Mouse (Mus musculus) Patski (cell line): ENCODE measurements around the gene Eppin. TPM values are rescaled to one million over a fixed set of nuclear protein-coding genes. Genes with fewer than 3 reads are reported as not detected.

Source experiments
- ATAC-seq: fragments of 100-300 bp; one replicate; pipeline ENCODE4 v1.8.0; 2021
- CTCF ChIA-PET: fragments of 350-600 bp; sonication (Branson Sonifier 250); formaldehyde crosslinking; loops from one replicate; lab custom pipeline; 2022; ENCODE audit warnings: inconsistent platforms; lab: Charles Lee
- POLR2A ChIA-PET: fragments of 350-600 bp; sonication (Branson Sonifier 250); formaldehyde crosslinking; loops from one replicate; lab custom pipeline; 2022; ENCODE audit warnings: antibody characterized with exemption, inconsistent platforms; lab: Charles Lee
- DNase-seq: peaks from one replicate; pipeline ENCODE4 v3.0.0-alpha.2; 2011; ENCODE audit warnings: low read depth, low spot score
- H3K27me3 ChIP-seq: fragments of 371-371 bp; one replicate; pipeline ENCODE4 v1.5.1; 2021
- CTCF ChIP-seq: fragments of 100-300 bp; IDR thresholded peaks from one replicate; pipeline ENCODE4 v1.5.1; 2021
- in situ Hi-C: fragments of 300-500 bp; cut with MboI; formaldehyde crosslinking; loops from 3 replicates; pipeline ENCODE4 v1.11.1; 2018; ENCODE audit warnings: low pct_unique_long_range_greater_than_20kb, mixed read lengths
- polyA plus RNA-seq: library from polyadenylated mRNA; unstranded; gene quantifications from one replicate; pipeline ENCODE4 v1.2.3, GENCODE M21; 2021

Eppin gene
- polyA plus RNA-seq, 1 experiment from 2014 or later: not detected

DNA sequence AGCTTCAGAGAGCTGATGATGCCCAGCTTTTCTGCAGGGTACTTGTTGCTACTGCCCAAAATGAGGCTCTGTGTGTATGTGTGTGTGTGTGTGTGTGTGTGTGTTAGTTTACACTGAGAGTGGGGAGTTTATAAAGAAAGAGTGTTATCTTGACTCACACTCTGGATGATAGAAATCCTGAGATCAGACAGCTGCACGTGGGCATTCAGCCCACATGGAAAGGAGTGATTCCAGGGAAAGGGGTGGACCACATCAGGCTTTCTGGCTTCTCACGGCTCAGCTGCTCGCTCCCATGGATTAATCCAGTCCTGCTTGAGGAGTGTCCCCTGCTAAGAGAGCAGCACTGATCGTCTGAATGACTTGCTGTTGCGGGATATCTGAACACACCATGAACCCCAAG lies 51.3 kb downstream of the Eppin start:
- no peak for ATAC-seq
- CTCF ChIA-PET: interaction anchor here (1.4 to 4.4 kb wide), 2 partner anchors 12 to 21 kb away, joined by 3 to 31 read pairs; no protein-coding TSS in a partner anchor

DNA sequence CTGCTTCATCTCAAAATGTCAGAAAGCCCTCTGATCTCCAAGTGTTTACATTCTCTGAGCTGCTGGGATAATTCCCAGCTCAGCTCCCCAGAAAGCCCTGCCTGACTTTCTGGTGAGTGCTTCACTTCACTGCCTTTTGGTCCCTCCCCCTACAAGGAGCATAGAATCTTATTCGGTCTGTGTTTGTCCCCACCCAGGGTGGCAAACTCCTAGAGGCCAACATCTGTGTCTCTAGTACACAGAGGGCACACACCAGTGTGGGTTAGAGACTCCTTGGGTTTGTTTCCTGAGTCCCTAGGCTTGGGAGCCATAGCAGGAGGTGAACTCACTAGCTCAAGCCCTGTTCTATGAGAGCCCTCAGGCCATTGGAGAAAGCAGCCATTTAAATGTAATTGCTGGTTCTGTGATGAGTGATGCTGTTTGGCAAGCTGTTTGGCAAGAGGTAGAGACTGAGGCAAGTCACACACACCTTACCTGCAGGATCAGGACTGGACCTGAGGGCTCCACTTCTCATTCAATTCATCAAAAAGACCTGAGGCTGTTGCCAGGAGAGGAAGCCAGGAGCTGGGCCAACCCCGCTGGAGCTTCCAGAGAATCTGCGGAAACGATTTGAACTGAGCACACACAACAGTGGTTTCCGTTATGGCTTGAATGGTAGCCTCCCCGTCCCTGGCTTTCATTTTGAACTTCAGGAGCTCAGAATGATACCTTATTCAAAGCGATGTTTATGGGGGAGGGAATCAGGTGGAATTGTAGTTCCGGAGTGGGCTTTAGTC lies 52.6 kb downstream of the Eppin start:
- in situ Hi-C loops: loop anchor here (25.0 kb wide), 1 partner anchor 429 kb away; no protein-coding TSS in a partner anchor
- CTCF ChIA-PET: interaction anchor here (1.0 to 4.4 kb wide), 6 partner anchors 10 to 152 kb away, joined by 3 to 31 read pairs (median 4); partner anchors contain the start of gene Slpi
- DNase-seq (no peak), ATAC-seq (no peak)
- no peak for TF ChIP-seq CTCF
- no peaks in the 10 kb centered on the region for H3K27me3 ChIP-seq
- POLR2A ChIA-PET: interaction anchor here (1.0 kb wide), 1 partner anchor 122 kb away, joined by 3 read pairs; no protein-coding TSS in a partner anchor

More for the DNA sequence above, 51.3 kb downstream of the Eppin start:
- no peaks in the 10 kb centered on the region for H3K27me3 ChIP-seq
- in situ Hi-C loops: loop anchor here (25.0 kb wide), 1 partner anchor 430 kb away; no protein-coding TSS in a partner anchor
- POLR2A ChIA-PET: no interaction called here
- DNase-seq: no peak
- TF ChIP-seq CTCF: no peak

Other genes starting within 250 kb of the Eppin start
- gene Slpi, start 204.5 kb downstream of the Eppin start, polyA plus RNA-seq: 149 TPM
- gene Rbpjl, start 190.5 kb downstream of the Eppin start, polyA plus RNA-seq: 0.06 TPM
- 0.10 TPM for gene Matn4, start 188.4 kb downstream of the Eppin start, polyA plus RNA-seq
- 672 TPM for gene Sdc4, start 149.7 kb downstream of the Eppin start, polyA plus RNA-seq
- gene Sys1, start 136.6 kb downstream of the Eppin start, polyA plus RNA-seq: 55.1 TPM
- 18.5 TPM for gene Gm20458, start 132.6 kb downstream of the Eppin start, polyA plus RNA-seq
- gene Trp53tg5, start 119.9 kb downstream of the Eppin start, polyA plus RNA-seq: 0.39 TPM
- 48.8 TPM for gene Dbndd2, start 107.5 kb downstream of the Eppin start, polyA plus RNA-seq
- 136 TPM for gene Pigt, start 96.1 kb downstream of the Eppin start, polyA plus RNA-seq
- gene Wfdc2, start 31.2 kb downstream of the Eppin start, polyA plus RNA-seq: 0.15 TPM
- gene Spint3, start 20.1 kb downstream of the Eppin start, polyA plus RNA-seq: not detected
- not detected for gene Wfdc6a, start 8.1 kb downstream of the Eppin start, polyA plus RNA-seq
- not detected for gene Wfdc6b, start 19.9 kb upstream of the Eppin start, polyA plus RNA-seq
- gene Wfdc8, start 20.0 kb upstream of the Eppin start, polyA plus RNA-seq: not detected
- gene Wfdc16, start 45.2 kb upstream of the Eppin start, polyA plus RNA-seq: not detected
- not detected for gene Wfdc10, start 62.5 kb upstream of the Eppin start, polyA plus RNA-seq
- not detected for gene Wfdc9, start 63.0 kb upstream of the Eppin start, polyA plus RNA-seq
- gene Wfdc11, start 80.5 kb upstream of the Eppin start, polyA plus RNA-seq: not detected
- gene Wfdc13, start 91.5 kb upstream of the Eppin start, polyA plus RNA-seq: not detected
- not detected for gene Spint4, start 104.9 kb upstream of the Eppin start, polyA plus RNA-seq
- gene Spint5, start 121.7 kb upstream of the Eppin start, polyA plus RNA-seq: not detected
- 0.47 TPM for gene Wfdc3, start 152.3 kb upstream of the Eppin start, polyA plus RNA-seq
- gene Dnttip1, start 152.4 kb upstream of the Eppin start, polyA plus RNA-seq: 49.8 TPM
- gene Ube2c, start 176.3 kb upstream of the Eppin start, polyA plus RNA-seq: 106 TPM
- 0.18 TPM for gene Tnnc2, start 186.4 kb upstream of the Eppin start, polyA plus RNA-seq
- 50.3 TPM for gene Snx21, start 192.2 kb upstream of the Eppin start, polyA plus RNA-seq
- gene Acot8, start 211.3 kb upstream of the Eppin start, polyA plus RNA-seq: 23.3 TPM
- 6.8 TPM for gene Zswim3, start 211.5 kb upstream of the Eppin start, polyA plus RNA-seq
- gene Zswim1, start 229.1 kb upstream of the Eppin start, polyA plus RNA-seq: 13.2 TPM
- gene Spata25, start 234.9 kb upstream of the Eppin start, polyA plus RNA-seq: 0.14 TPM
- gene Ctsa, start 239.3 kb upstream of the Eppin start, polyA plus RNA-seq: 479 TPM
- 2.6 TPM for gene Neurl2, start 239.9 kb upstream of the Eppin start, polyA plus RNA-seq